Mouse (Mus musculus) left cerebral cortex, postnatal 10 days (tissue): ENCODE measurements around the gene Dip2b. TPM values are rescaled to one million over a fixed set of nuclear protein-coding genes. Genes with fewer than 3 reads are reported as not detected.
A peak's percentile ranks its signal among the peaks of the same experiment; 100 is the strongest.

Experiments
- DNase-seq, 2 experiments: peaks; one replicate each; pipeline ENCODE4 v3.0.0; 2021 to 2022; ENCODE audit warnings: low spot score in 2 of 2, mixed read lengths in 1 of 2; ENCODE audit errors: extremely low spot score in 1 of 2
- intact Hi-C: fragments of 180-260 bp; cut with DNase I; formaldehyde crosslinking; loops from one replicate; pipeline ENCODE4 v1.15.1; 2025
- total RNA-seq, 2 experiments: library from RNA; stranded (reverse); gene quantifications; 2 replicates each; pipeline ENCODE4 v1.2.3; 2021

The Dip2b gene
- total RNA-seq, 2 experiments from 2014 or later = 58.0 to 61.8 TPM

GRCm38 (mm10) chr15:100113343-100114275 is 75.1 kb downstream of the Dip2b start:
- DNase-seq = no peak
- intact Hi-C loops = no loop called here

GRCm38 (mm10) chr15:100115416-100115815 is 77.0 kb downstream of the Dip2b start:
- intact Hi-C loops = no loop called here
- no peak for DNase-seq

- DNase-seq = no peak
- intact Hi-C loops = no loop called here
Observed at GRCm38 (mm10) chr15:100116325-100116724, 77.9 kb downstream of the Dip2b start.

- no peak for DNase-seq
- intact Hi-C loops = no loop called here
Observed at GRCm38 (mm10) chr15:100119225-100119788, 80.8 kb downstream of the Dip2b start.

- intact Hi-C loops = no loop called here
- no peak for DNase-seq
Observed at GRCm38 (mm10) chr15:100121437-100121836, 83.0 kb downstream of the Dip2b start.

- intact Hi-C loops = no loop called here
- no peak for DNase-seq
Observed at GRCm38 (mm10) chr15:100123867-100124266, 85.4 kb downstream of the Dip2b start.

DNA sequence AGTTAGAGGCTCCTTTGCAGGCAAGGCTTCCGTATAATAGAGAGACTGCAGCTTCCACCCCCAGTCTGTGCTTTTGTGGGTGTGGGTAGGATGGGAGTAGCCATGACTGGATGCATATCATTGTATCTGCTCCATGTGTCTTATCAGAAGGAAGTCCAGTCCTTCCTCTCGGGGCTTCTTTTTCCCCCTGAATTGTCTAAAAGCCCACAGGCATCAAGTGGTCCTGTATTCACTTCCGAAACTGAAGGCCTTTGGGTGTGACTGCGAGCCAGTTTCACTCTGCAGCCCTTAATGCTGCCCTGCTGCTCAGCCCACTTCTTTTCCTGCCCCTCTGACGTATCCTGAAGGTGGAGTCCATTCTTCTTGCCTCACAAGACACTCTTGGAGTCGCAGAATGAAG is 86.8 kb downstream of the Dip2b start:
- intact Hi-C loops = no loop called here
- no peak for DNase-seq

- peak; percentile 67 to 82 for DNase-seq
- intact Hi-C loops = loop anchor here (2.0 kb wide), 1 partner anchor 88 kb away; the partner anchor contains the start of gene Dip2b
Observed at GRCm38 (mm10) chr15:100126456-100127107, 88.1 kb downstream of the Dip2b start.

DNA sequence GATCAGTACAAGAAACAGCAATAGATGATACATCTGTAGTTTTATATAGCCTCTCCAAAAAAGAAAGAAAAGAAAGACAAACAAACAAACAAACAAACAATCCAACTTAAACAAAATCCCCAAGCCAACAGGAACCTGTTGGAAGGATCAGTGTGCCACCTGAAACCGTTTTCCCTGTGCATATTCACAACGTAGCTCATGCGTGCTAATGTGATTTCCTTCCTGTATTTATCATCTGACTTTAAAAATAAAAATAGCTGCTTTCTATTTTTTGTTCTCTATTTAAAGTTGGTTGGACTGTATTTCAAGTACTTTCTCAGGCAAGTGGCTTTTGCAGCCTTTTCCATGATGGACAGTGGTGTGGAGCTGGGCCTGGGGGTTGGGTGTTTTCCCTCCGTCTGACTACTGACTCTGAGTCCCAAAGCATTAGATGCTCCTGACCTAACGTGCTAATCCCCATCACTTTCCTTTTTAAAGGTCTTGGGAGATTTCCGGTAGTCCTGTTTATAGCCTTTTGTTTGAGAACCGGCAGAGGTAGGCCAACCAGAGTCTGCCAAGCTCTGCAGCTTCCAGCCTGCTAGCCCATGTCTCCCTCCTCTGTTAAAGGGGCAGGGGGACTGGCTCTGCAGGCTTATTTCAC is 90.8 kb downstream of the Dip2b start:
- DNase-seq = no peak
- intact Hi-C loops = no loop called here

DNA sequence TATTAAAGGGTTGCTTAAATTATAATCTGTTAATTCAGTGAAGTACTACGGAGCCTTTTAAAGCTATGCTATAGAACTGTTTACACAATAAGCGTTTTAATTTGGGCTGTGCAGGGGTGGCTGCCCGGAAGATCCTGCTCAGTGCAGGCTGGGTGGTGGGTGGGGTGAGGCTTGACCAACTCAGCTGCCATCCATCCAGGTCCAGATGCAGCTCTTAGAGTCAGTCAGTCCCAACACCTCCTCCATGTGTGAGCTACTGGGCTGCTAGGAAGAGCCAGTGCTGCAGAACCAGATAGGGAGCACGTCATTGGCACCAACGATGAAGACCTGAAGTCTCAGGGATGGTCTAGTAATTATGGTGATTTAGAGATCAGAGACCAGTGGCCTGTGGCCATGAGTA is 101.2 kb downstream of the Dip2b start:
- no peak for DNase-seq
- intact Hi-C loops = no loop called here

DNA sequence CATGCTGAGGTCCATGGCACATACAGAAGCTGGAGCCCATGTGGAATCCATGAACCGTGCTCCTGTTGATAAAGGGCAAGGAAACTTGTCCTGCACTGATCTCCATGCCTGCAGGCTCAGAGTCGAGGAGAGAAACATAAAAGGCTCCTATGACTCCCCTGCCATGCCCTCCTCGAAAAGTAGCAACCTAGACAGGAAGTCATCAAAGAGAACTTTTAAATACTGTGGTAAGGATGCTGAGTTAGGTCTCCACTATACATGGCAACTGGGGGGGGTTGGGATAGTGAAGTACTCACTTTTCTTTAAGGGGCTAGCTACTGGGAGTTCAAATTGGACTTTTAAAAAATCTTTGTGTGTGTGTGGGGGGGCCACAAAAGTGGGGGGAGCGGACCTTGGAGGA is 102.0 kb downstream of the Dip2b start:
- intact Hi-C loops = no loop called here

GRCm38 (mm10) chr15:100143091-100143801 is 104.8 kb downstream of the Dip2b start:
- intact Hi-C loops = no loop called here
- peak; percentile 56 to 65 for DNase-seq

More for the DNA sequence above, 102.0 kb downstream of the Dip2b start:
- DNase-seq = no peak

DNA sequence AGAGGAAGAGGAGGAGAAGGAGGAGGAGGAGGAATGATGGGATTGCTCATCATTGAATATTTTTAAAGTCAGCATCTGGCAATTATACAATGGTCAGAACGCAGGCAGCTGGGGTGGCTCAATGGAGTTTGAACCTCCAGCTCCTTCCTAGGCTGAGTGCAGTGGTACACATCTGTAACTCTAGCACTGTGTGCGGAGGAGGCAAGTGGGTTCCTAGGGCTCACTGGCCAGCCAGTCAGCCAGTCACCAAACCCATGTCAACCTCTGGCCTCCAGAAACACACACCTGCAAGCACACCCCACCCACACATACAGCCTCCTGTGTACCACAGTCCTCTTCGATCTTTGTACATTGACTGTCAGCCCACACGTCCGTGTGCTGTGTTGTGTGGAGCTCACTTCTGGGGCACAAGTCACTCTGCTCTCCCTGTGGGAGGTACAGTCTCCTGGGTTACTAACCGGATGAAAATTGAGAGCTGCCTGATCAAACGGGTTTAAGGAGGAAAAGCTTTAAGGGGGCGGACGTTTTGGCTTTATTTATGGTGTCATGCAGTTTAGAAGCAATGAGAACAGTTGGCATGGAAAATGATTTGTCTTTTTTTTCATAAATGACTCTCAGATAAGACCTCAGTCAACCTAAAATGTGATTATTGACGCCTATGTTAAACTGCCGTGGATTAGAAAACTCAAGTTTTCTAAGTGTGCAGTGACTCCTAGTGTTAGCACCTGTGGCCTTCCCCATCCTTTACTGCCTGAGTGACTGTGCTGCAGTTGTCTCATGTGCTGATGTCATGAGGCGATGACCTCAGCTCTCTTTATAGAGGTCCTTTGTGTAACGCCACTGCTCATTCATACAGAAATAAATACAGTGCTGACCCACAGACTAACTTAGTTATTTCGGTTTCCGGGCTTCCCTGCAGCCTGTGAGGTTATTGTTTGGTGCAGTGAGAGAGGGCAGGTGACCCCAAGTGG is 106.7 kb downstream of the Dip2b start:
- intact Hi-C loops = no loop called here
- no peak for DNase-seq

DNA sequence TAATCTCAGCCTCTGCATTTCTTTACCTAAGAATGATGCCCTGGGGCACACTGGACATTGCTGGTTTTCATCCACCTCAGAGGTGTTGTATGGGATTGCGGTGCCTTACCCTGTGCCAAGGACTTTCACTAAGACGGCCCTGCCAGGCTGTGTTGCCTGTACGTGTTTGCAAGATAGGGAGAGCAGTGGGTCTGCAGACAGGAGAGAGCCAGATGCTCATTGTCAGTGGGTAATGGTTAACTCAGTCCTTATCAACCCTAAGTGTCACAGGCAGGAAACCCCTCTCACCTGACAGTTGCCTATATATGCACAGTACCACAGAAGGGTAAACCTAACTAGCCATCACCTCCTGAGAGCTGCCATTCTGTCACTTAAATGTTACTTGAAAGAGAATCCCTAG is 107.5 kb downstream of the Dip2b start:
- DNase-seq = no peak
- intact Hi-C loops = no loop called here

GRCm38 (mm10) chr15:100150593-100150992 is 112.1 kb downstream of the Dip2b start:
- intact Hi-C loops = no loop called here
- DNase-seq = no peak

DNA sequence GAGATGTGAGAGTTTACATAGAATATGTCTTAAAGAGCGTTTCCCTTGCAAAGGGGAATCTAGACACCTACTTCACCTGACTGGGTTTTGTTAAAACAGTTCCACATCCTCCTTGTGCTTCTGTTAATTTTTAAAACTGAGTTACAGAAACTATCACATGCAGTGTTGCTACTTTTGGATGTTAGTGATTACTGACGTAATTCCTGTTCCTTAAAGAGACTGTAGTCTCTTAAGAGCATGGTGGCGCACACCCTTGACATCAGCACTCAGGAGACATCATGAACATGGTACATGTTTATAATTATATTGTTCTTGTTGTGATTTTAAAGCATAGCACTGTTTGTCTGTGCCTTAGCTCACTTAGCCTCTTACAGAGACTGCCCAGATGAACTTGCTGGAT is 113.9 kb downstream of the Dip2b start:
- DNase-seq = no peak
- intact Hi-C loops = no loop called here

DNA sequence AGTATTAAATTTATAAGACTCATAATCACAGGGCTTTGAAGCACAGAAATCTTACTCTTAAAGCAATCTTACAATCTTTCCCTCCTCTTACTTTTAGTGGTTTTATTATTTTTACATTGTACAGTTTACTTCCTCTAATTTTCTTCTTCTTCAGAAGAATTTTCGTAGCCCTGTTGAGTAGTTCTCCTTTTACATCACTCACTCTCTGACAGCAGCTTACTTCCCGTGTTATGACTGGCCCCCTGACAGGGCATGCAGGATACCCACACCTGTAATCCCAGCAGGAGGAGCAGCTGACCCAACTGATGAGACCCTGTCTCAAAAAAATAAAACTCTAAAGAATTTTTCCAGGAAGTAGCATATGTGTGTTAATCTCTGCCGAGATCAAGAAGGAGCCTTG is 114.6 kb downstream of the Dip2b start:
- no peak for DNase-seq
- intact Hi-C loops = no loop called here
